Mouse (Mus musculus) cerebellum, adult 11 months (tissue): ENCODE measurements around the gene Asb18.

Experiments used
- DNase-seq: peaks from one replicate; pipeline ENCODE4 v3.0.0; 2022

Asb18 gene

GRCm38 (mm10) chr1:89969714-89970110 lies 44.8 kb downstream of the Asb18 start:
- DNase-seq: no peak

GRCm38 (mm10) chr1:89969072-89969713 lies 45.3 kb downstream of the Asb18 start:
- peak; percentile 13 for DNase-seq

GRCm38 (mm10) chr1:89968111-89968851 lies 46.2 kb downstream of the Asb18 start:
- DNase-seq: peak; percentile 57

GRCm38 (mm10) chr1:89967585-89967984 lies 46.9 kb downstream of the Asb18 start:
- no peak for DNase-seq

GRCm38 (mm10) chr1:89964426-89964825 lies 50.0 kb downstream of the Asb18 start:
- no peak for DNase-seq

- DNase-seq: no peak
Observed at GRCm38 (mm10) chr1:89963296-89963695, 51.2 kb downstream of the Asb18 start.

GRCm38 (mm10) chr1:89962092-89962491 lies 52.4 kb downstream of the Asb18 start:
- DNase-seq: no peak

GRCm38 (mm10) chr1:89959393-89959792 lies 55.1 kb downstream of the Asb18 start:
- DNase-seq: no peak

GRCm38 (mm10) chr1:89943202-89943601 lies 71.3 kb downstream of the Asb18 start:
- peak; percentile 69 for DNase-seq

- no peak for DNase-seq
Observed at GRCm38 (mm10) chr1:89942395-89942976, 72.0 kb downstream of the Asb18 start.

- DNase-seq: no peak
Observed at GRCm38 (mm10) chr1:89941701-89942381, 72.6 kb downstream of the Asb18 start.

- no peak for DNase-seq
Observed at GRCm38 (mm10) chr1:89940961-89941524, 73.4 kb downstream of the Asb18 start.

- peak; percentile 33 for DNase-seq
Observed at GRCm38 (mm10) chr1:89939981-89940726, 74.3 kb downstream of the Asb18 start.

GRCm38 (mm10) chr1:89939596-89939960 lies 74.9 kb downstream of the Asb18 start:
- no peak for DNase-seq

GRCm38 (mm10) chr1:89938884-89939595 lies 75.4 kb downstream of the Asb18 start:
- DNase-seq: no peak

- no peak for DNase-seq
Observed at GRCm38 (mm10) chr1:89935493-89936348, 78.7 kb downstream of the Asb18 start.

GRCm38 (mm10) chr1:89934316-89935260 lies 79.9 kb downstream of the Asb18 start:
- no peak for DNase-seq

- no peak for DNase-seq
Observed at GRCm38 (mm10) chr1:89933786-89934185, 80.7 kb downstream of the Asb18 start.

- DNase-seq: no peak
Observed at GRCm38 (mm10) chr1:89933028-89933427, 81.4 kb downstream of the Asb18 start.

- no peak for DNase-seq
Observed at GRCm38 (mm10) chr1:89932616-89933015, 81.8 kb downstream of the Asb18 start.
